In genomic region chr15:11392903-11393302, GRCm38 (mm10) we compare ENCODE assay signal across 28 mouse cellular contexts.
"Had no signal": no experiment of that assay in that cellular context is flagged by ENCODE, and none has a peak within 500 bp of the region (broad histone marks: within the 10 kb centered on the region; RNA-seq: fewer than 3 reads in every experiment).

No protein-coding gene starts in this region.

- H3K9me3 ChIP-seq: embryonic facial prominence, embryonic 10.5 days; embryonic facial prominence, embryonic 12.5 days; embryonic facial prominence, embryonic 13.5 days; embryonic facial prominence, embryonic 15.5 days; forebrain, embryonic 10.5 days; forebrain, embryonic 12.5 days; forebrain, embryonic 13.5 days; forebrain, embryonic 15.5 days had no signal

- H3K4me3 ChIP-seq: embryonic facial prominence, embryonic 10.5 days; embryonic facial prominence, embryonic 12.5 days; embryonic facial prominence, embryonic 13.5 days; embryonic facial prominence, embryonic 15.5 days; erythroblast, embryonic 14.5 days; forebrain, embryonic 10.5 days; forebrain, embryonic 12.5 days; forebrain, embryonic 13.5 days; forebrain, embryonic 15.5 days; gastrocnemius, adult 2 months; heart, adult 2 months had no signal

- H3K4me2 ChIP-seq: embryonic facial prominence, embryonic 12.5 days; embryonic facial prominence, embryonic 13.5 days; embryonic facial prominence, embryonic 15.5 days; forebrain, embryonic 12.5 days; forebrain, embryonic 13.5 days; forebrain, embryonic 15.5 days had no signal

- H3K27ac ChIP-seq: embryonic facial prominence, embryonic 10.5 days; embryonic facial prominence, embryonic 12.5 days; embryonic facial prominence, embryonic 13.5 days; embryonic facial prominence, embryonic 15.5 days; forebrain, embryonic 10.5 days; forebrain, embryonic 12.5 days; forebrain, embryonic 13.5 days; forebrain, embryonic 15.5 days; gastrocnemius, adult 2 months; heart, adult 2 months had no signal

- H3K9ac ChIP-seq: embryonic facial prominence, embryonic 12.5 days; embryonic facial prominence, embryonic 13.5 days; embryonic facial prominence, embryonic 15.5 days; forebrain, embryonic 12.5 days; forebrain, embryonic 13.5 days; forebrain, embryonic 15.5 days; forebrain, postnatal 0 days had no signal

- H3K27me3 ChIP-seq: embryonic facial prominence, embryonic 12.5 days; embryonic facial prominence, embryonic 13.5 days; embryonic facial prominence, embryonic 15.5 days; forebrain, embryonic 12.5 days; forebrain, embryonic 13.5 days; forebrain, embryonic 15.5 days had no signal

- ATAC-seq: forebrain, embryonic 13.5 days; forebrain, embryonic 14.5 days; forebrain, embryonic 15.5 days; forebrain, embryonic 16.5 days; forebrain, postnatal 0 days had no signal

- DNase-seq: cerebellum, adult 2 months; cerebellum, adult 8-10 months; cerebellum, adult 9-10 months; cerebellum, adult 9-11 months; cerebellum, postnatal 10 days; cerebellum, postnatal 14 days; cerebellum, postnatal 25 days; cerebellum, postnatal 36 days; embryo, embryonic 11 days; forebrain, postnatal 0 days; gastrocnemius, adult 2 months; gastrocnemius, postnatal 10 days; gastrocnemius, postnatal 14 days; gastrocnemius, postnatal 25 days; gastrocnemius, postnatal 36 days; heart, adult 18-20 months; heart, adult 2 months had no signal
